In the genomic region with DNA sequence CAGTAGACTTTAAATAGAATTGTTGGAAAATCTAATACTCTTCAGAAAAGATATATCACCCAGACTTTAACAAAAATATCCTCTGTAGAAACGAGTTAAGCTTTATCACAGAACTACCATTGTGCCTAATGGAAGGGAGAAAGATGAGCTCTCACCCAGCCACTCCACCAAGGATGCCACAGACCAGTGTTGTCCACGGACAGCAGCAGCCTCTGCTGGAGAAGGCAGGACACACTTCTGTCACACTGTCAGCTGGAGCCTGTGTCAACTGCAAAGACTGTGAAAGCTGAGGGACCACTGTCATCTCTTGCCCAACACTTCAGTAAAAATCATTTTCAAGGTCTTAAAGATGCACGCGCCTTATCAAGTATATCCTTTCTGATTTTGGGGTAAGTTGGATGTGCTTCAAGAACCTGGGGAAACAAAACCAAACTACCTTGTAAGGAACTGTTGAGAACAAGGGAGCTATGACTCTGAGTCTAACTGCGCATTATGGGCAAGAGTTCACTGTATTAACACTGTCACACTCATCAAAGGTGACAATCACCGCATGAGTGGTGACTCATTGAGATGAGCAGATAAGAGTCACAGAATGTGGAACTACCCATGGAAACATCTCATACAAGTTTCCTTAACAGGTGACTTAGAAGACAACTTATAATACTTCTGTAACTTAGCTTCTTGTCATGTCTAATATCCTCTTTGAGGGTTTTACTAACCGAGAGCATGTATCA, we compare ENCODE assay signal across 9 mouse cellular contexts. TPM values are rescaled to one million over a fixed set of nuclear protein-coding genes. Genes with fewer than 3 reads are reported as not detected.
DNase-seq lines count a peak whose midpoint lies in the region; ATAC-seq and TF ChIP-seq lines count a peak whose summit lies in the region.
"Had no signal": no experiment of that assay in that cellular context is flagged by ENCODE, and none has a peak within 500 bp of the region (broad histone marks: within the 10 kb centered on the region; RNA-seq: fewer than 3 reads in every experiment).

No protein-coding gene starts in this region.

- WGBS in heart, postnatal 0 days = 64% methylated on average over 7 of the region's 7 CpGs
- 83% methylated on average over 7 of the region's 7 CpGs for WGBS in neural tube, embryonic 11.5 days

- DNase-seq in heart, postnatal 0 days (ENCODE audit: low spot score) = peak; percentile 19
- DNase-seq in heart, postnatal 25 days (ENCODE audit: low spot score) = no peak
- peak; percentile 49 for DNase-seq in neural tube, embryonic 11.5 days (ENCODE audit: low spot score)
- no peak for DNase-seq in neural tube, embryonic 10.5 days (ENCODE audit: extremely low spot score, low spot score)
- DNase-seq in retina, postnatal 7 days (ENCODE audit: low read depth, low spot score) = peak; percentile 16
- DNase-seq in adipocyte (ENCODE audit: low spot score) = no peak
- no peak for DNase-seq in testis, postnatal 10 days (ENCODE audit: low spot score)

- TF ChIP-seq EP300 in heart, postnatal 0 days (IDR thresholded peaks at IDR 0.05; ENCODE audit: low read depth) = no peak

- no peaks in the 10 kb centered on the region for H3K27me3 ChIP-seq in heart, postnatal 0 days (ENCODE audit: control insufficient read depth, insufficient read depth, low read length)
- H3K27me3 ChIP-seq in neural tube, embryonic 11.5 days (ENCODE audit: control insufficient read depth, insufficient read depth, low read length) = no peaks in the 10 kb centered on the region
- H3K27me3 ChIP-seq: liver, embryonic 15.5 days had no signal

- H3K4me1 ChIP-seq in heart, postnatal 0 days (ENCODE audit: control insufficient read depth, insufficient read depth) = no peaks in the 10 kb centered on the region
- H3K4me1 ChIP-seq in neural tube, embryonic 11.5 days (ENCODE audit: control insufficient read depth, insufficient read depth, low read length) = no peaks in the 10 kb centered on the region; the same call in 1 of the 2 replicates
- H3K4me1 ChIP-seq: liver, embryonic 15.5 days had no signal

- no peak overlapping the region for H3K9ac ChIP-seq in heart, postnatal 0 days (replicated peaks; ENCODE audit: low read depth, low read length)
- H3K9ac ChIP-seq in neural tube, embryonic 11.5 days (ENCODE audit: low read length) = no peak overlapping the region
- H3K9ac ChIP-seq: liver, embryonic 15.5 days had no signal

- H3K4me2 ChIP-seq in heart, postnatal 0 days (ENCODE audit: low read depth, low read length) = no peak overlapping the region
- no peak overlapping the region for H3K4me2 ChIP-seq in neural tube, embryonic 11.5 days (ENCODE audit: low read depth)
- H3K4me2 ChIP-seq: liver, embryonic 15.5 days had no signal

- no peak overlapping the region for H3K4me3 ChIP-seq in heart, postnatal 0 days (ENCODE audit: low read depth, low read length)
- no peak overlapping the region for H3K4me3 ChIP-seq in neural tube, embryonic 11.5 days (ENCODE audit: low read depth, low read length)
- H3K4me3 ChIP-seq: liver, embryonic 15.5 days had no signal

- TF ChIP-seq CTCF in heart, postnatal 0 days (IDR thresholded peaks at IDR 0.05; ENCODE audit: low read depth) = peak; percentile 61

- H3K27ac ChIP-seq in heart, postnatal 0 days (ENCODE audit: low read depth) = no peak overlapping the region
- no peak overlapping the region for H3K27ac ChIP-seq in neural tube, embryonic 11.5 days (ENCODE audit: low read depth, low read length)
- H3K27ac ChIP-seq: liver, embryonic 15.5 days had no signal

- H3K36me3 ChIP-seq in heart, postnatal 0 days (replicated peaks; ENCODE audit: control insufficient read depth, insufficient read depth, low read length) = no peaks in the 10 kb centered on the region; the same call in 1 of the 2 replicates
- no peaks in the 10 kb centered on the region for H3K36me3 ChIP-seq in neural tube, embryonic 11.5 days (ENCODE audit: control insufficient read depth, insufficient read depth, low read length)
- H3K36me3 ChIP-seq: liver, embryonic 15.5 days had no signal

- H3K9me3 ChIP-seq in heart, postnatal 0 days (replicated peaks; ENCODE audit: control insufficient read depth, low read length) = no peaks in the 10 kb centered on the region
- no peaks in the 10 kb centered on the region for H3K9me3 ChIP-seq in neural tube, embryonic 11.5 days (ENCODE audit: control insufficient read depth, low read length)
- H3K9me3 ChIP-seq: liver, embryonic 15.5 days had no signal

- intact Hi-C loops in heart, postnatal 25 days (cut with DNase I) = loop anchor here (5.0 kb wide), 2 partner anchors 392 to 562 kb away; a partner anchor contains a TSS

- no peak for ATAC-seq in heart, postnatal 0 days (ENCODE audit: insufficient read depth, low read depth)
- no peak for ATAC-seq in neural tube, embryonic 11.5 days (ENCODE audit: insufficient read depth, low FRiP score, low TSS enrichment)
- peak; percentile 81 for ATAC-seq in inflammation-experienced regulatory T-cells, adult 6 months

RNA-seq across cellular contexts. Expression of a gene that starts 59.8 kb away (rescaled TPM):
- 0.70 TPM in 1 of 2 replicates, not detected in the other for total RNA-seq in heart, postnatal 0 days (2014; rRNA removed; ENCODE audit: low replicate concordance)
- polyA plus RNA-seq in heart, postnatal 0 days (2015; fragmentation: Nextera tagmentation; extraction: Ambion mirVana) = 0.07 and 0.37 TPM in 2 replicates
- not detected for total RNA-seq in heart, postnatal 25 days (2021)
- polyA plus RNA-seq in neural tube, embryonic 11.5 days (2014; fragmentation: Nextera tagmentation; extraction: Ambion mirVana) = 0.34 and 0.45 TPM in 2 replicates
- 1 to 10 TPM in 2 of 3 experiments, not detected in 1; 1.1 to 2.0 TPM for polyA plus RNA-seq in inflammation-experienced regulatory T-cells, adult 6 months (2017; shearing (Covaris generic))

Comparison
In these comparisons a context has a peak if more than half of its experiments do, and no peak if none do; other contexts are left out.
1. DNase-seq: peak in heart, postnatal 0 days (single experiment), neural tube, embryonic 11.5 days (single experiment) and retina, postnatal 7 days (single experiment); none in heart, postnatal 25 days (single experiment), neural tube, embryonic 10.5 days (single experiment), adipocyte (single experiment) and testis, postnatal 10 days (single experiment).